Mouse (Mus musculus): ENCODE results near the gene Ano6. TPM values are rescaled to one million over a fixed set of nuclear protein-coding genes. Genes with fewer than 3 reads are reported as not detected.
A peak's percentile ranks its signal among the peaks of the same experiment; 100 is the strongest.

Ano6 gene
- total RNA-seq, 2 experiments from 2014 or later: 26.9 to 32.4 TPM

- DNase-seq (ENCODE audit: low spot score in 2 of 2): no peak
- peak overlapping the region; percentile 90 for H3K4me3 ChIP-seq
- peak; percentile 69 for TF ChIP-seq CTCF (conservative IDR thresholded peaks at IDR 0.05)
- H3K27ac ChIP-seq: no peak overlapping the region
Observed at GRCm38 (mm10) chr15:95792261-95793260, 1.9 kb downstream of the Ano6 start.

GRCm38 (mm10) chr15:95793748-95794491 lies 3.3 kb downstream of the Ano6 start:
- no peak for TF ChIP-seq CTCF (conservative IDR thresholded peaks at IDR 0.05)
- DNase-seq (ENCODE audit: low spot score in 2 of 2): no peak
- H3K4me3 ChIP-seq: no peak overlapping the region
- H3K27ac ChIP-seq: no peak overlapping the region

- TF ChIP-seq CTCF (conservative IDR thresholded peaks at IDR 0.05): no peak
- H3K27ac ChIP-seq: no peak overlapping the region
- no peak for DNase-seq (ENCODE audit: low spot score in 2 of 2)
- no peak overlapping the region for H3K4me3 ChIP-seq
Observed at GRCm38 (mm10) chr15:95794611-95795565, 4.2 kb downstream of the Ano6 start.

DNA sequence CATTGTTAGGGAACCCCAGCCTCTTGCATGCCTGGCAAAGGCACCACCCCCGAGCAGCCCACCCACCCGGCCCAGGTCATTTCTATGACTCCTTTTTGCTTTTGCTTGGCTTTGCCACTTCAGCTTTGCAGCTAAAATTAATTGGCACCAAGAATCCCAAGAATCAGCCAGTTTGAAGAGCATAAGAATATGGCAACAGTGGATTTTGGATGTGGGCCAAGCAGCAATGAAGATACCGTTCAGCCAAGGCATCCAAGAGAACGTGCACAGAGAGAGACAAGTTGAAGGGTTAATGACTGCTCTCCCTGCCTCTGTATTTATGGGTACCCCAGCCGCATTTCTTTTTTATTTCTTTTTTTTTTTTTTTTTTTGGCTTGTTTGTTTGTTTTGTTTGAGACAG lies 5.4 kb downstream of the Ano6 start:
- no peak for TF ChIP-seq CTCF (conservative IDR thresholded peaks at IDR 0.05)
- no peak overlapping the region for H3K27ac ChIP-seq
- DNase-seq (ENCODE audit: low spot score in 2 of 2): no peak
- H3K4me3 ChIP-seq: no peak overlapping the region

GRCm38 (mm10) chr15:95797144-95797983 lies 6.7 kb downstream of the Ano6 start:
- TF ChIP-seq CTCF (conservative IDR thresholded peaks at IDR 0.05): 0 out of 2 replicates have a peak, but pooled peaks have one; percentile 11
- no peak overlapping the region for H3K4me3 ChIP-seq
- H3K27ac ChIP-seq: no peak overlapping the region
- DNase-seq (ENCODE audit: low spot score in 2 of 2): no peak

GRCm38 (mm10) chr15:95798266-95798665 lies 7.6 kb downstream of the Ano6 start:
- Histone ChIP-seq H3K27ac (no peak overlapping the region), H3K4me3 (no peak overlapping the region)
- TF ChIP-seq CTCF (conservative IDR thresholded peaks at IDR 0.05): no peak
- DNase-seq (ENCODE audit: low spot score in 2 of 2): no peak

DNA sequence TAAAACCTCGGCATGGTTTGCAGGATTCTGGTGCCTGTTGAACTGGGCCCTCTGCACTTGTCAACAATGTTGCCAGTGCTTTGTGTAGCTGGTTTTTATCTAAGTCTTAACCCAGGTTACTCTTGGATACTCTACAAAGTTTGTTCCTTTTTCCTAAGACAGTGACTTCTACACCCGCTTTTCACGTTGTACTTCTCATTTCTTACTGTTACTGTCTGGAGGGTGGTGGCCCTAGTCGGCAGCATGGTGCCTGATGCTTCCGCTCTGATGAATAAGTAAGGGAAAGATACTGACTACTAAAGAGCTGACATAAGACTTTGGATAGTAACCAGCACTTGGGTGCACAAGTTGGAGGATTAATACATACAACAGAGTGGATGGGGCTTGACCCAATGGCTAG lies 9.0 kb downstream of the Ano6 start:
- no peak for DNase-seq (ENCODE audit: low spot score in 2 of 2)
- Histone ChIP-seq H3K4me3 (no peak overlapping the region), H3K27ac (no peak overlapping the region)
- TF ChIP-seq CTCF (conservative IDR thresholded peaks at IDR 0.05): no peak

- DNase-seq (ENCODE audit: low spot score in 2 of 2): no peak
- H3K4me3 ChIP-seq: no peak overlapping the region
- TF ChIP-seq CTCF (conservative IDR thresholded peaks at IDR 0.05): no peak
- no peak overlapping the region for H3K27ac ChIP-seq
Observed at GRCm38 (mm10) chr15:95800051-95800450, 9.4 kb downstream of the Ano6 start.

DNA sequence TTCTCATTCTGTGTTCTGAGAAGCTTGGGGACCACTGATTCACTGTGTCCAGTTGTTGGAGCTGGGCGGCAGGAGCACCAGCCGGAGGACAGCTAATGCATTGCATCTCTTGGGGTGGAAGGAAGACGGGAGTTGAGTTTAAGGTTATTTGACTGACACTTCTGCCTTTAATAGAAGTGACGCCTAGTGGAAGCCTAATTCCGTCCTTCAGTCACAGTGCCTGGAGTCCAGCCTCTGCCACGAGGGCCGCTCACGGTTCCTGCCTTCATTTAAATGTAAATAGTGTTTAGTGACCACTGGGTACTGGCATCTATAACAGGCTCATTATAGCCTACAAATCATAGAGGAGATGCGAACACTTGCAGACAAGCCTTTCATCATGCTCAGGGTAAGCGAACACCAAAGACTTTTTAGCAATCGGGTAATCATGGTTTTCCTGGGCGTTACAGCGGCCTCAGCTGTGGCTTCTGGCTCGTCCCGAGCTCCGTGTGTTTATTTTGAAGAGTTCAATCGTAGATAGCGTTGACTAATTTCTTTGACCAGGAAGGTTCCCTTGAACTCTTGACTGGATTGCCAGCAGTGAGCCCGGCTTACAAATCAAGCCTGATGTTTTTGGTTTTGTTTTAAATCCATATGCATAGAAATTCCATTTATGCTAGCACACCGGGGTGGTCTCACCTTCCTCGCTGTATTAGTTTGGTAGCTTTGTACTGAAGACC lies 10.8 kb downstream of the Ano6 start:
- no peak for TF ChIP-seq CTCF (conservative IDR thresholded peaks at IDR 0.05)
- no peak for DNase-seq (ENCODE audit: low spot score in 2 of 2)
- Histone ChIP-seq H3K4me3 (no peak overlapping the region), H3K27ac (peak overlapping the region; percentile 2; the same call in 1 of the 2 replicates)

DNA sequence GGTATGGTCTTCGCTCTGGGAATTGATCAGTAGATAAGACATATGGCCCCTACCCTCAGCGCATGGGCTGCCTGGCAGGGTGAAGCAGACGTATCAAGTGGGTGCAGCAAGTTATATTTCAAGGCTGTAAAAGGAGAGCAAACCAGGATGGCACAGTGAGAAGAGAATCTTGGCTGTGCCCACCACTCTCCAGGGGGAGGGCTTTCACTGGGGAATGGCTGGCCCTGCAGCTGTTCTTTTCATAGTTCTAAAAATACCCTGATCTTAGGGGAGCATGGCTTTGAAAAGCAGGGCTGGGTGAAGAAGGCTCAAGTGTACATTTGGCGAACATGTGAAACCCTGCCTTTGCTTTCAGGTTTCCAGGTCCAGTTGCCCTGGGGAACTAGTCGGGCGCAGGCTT lies 11.5 kb downstream of the Ano6 start:
- Histone ChIP-seq H3K27ac (peak overlapping the region; percentile 2; the same call in 1 of the 2 replicates), H3K4me3 (no peak overlapping the region)
- no peak for TF ChIP-seq CTCF (conservative IDR thresholded peaks at IDR 0.05)
- DNase-seq (ENCODE audit: low spot score in 2 of 2): no peak

DNA sequence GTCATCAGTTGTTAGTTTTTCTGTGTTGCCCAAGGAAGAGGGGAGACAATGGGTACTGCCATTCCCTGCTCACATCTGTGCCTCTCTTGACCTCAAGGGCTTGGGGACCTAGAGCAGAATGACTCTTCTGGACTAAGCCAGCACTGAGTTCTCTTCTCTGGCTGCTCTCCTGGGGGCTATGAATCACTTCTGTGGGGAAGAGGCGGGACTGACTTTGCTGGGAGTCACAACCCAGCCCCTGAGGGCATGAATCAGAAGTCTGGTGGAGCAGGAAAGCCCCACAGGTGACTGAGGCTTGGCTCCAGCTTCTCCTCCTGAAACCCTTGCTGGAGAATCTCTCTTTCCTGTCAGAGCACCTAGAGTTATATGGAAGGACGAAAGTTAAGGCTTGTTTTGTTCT lies 12.1 kb downstream of the Ano6 start:
- Histone ChIP-seq H3K27ac (0 out of 2 replicates have a peak overlapping the region, but pooled peaks have one; percentile 2), H3K4me3 (no peak overlapping the region)
- no peak for TF ChIP-seq CTCF (conservative IDR thresholded peaks at IDR 0.05)
- DNase-seq (ENCODE audit: low spot score in 2 of 2): no peak
